ENCODE assay signal across 12 mouse cellular contexts in genomic region chr1:86647517-86647916, GRCm38 (mm10).
"Had no signal": no experiment of that assay in that cellular context is flagged by ENCODE, and none has a peak within 500 bp of the region (broad histone marks: within the 10 kb centered on the region; RNA-seq: fewer than 3 reads in every experiment).

No protein-coding gene starts in this region.

- DNase-seq: gastrocnemius, adult 2 months; gastrocnemius, postnatal 10 days; gastrocnemius, postnatal 25 days; heart, adult 18-20 months; heart, postnatal 10 days; heart, postnatal 4 days; kidney, adult 18-20 months; kidney, adult 8-10 months; kidney, postnatal 10 days; kidney, postnatal 4 days; liver; liver, embryonic 13.5 days had no signal
